Mouse (Mus musculus) intestine, embryonic 16.5 days (tissue): ENCODE data around the gene Ankrd16. TPM values are rescaled to one million over a fixed set of nuclear protein-coding genes. Genes with fewer than 3 reads are reported as not detected.

Source experiments
- ATAC-seq: fragments of 200-750 bp; cut with Nextera tagmentation; 2 replicates; pipeline ENCODE4 v1.8.0; 2017; ENCODE audit warnings: moderate TSS enrichment, moderate library complexity
- H3K27ac ChIP-seq: fragments of 300-500 bp; sonication (generic); 2 replicates; pipeline ENCODE4 v1.5.1; 2014; ENCODE audit warnings: mild to moderate bottlenecking, low read length
- H3K27me3 ChIP-seq: fragments of 300-500 bp; sonication (generic); replicated peaks from 2 replicates; pipeline ENCODE4 v1.6.1; 2014; ENCODE audit warnings: low read length, control low read depth, mixed read lengths; ENCODE audit not compliant: control insufficient read depth, insufficient read depth
- H3K36me3 ChIP-seq: fragments of 300-500 bp; sonication (generic); 2 replicates; pipeline ENCODE4 v1.6.1; 2014; ENCODE audit warnings: low read length, control low read depth; ENCODE audit not compliant: control insufficient read depth, insufficient read depth
- H3K4me1 ChIP-seq: fragments of 300-500 bp; sonication (generic); 2 replicates; pipeline ENCODE4 v1.6.1; 2014; ENCODE audit warnings: low read length, control low read depth, mixed read lengths; ENCODE audit not compliant: control insufficient read depth, insufficient read depth
- H3K4me2 ChIP-seq: fragments of 300-500 bp; sonication (generic); 2 replicates; pipeline ENCODE4 v1.6.1; 2014; ENCODE audit warnings: low read depth, low read length, control low read depth
- H3K4me3 ChIP-seq: fragments of 300-500 bp; sonication (generic); 2 replicates; pipeline ENCODE4 v1.5.1; 2014; ENCODE audit warnings: mild to moderate bottlenecking, low read length
- H3K9ac ChIP-seq: fragments of 300-500 bp; sonication (generic); 2 replicates; pipeline ENCODE4 v1.6.1; 2014; ENCODE audit warnings: low read depth, low read length
- H3K9me3 ChIP-seq: fragments of 300-500 bp; sonication (generic); 2 replicates; pipeline ENCODE4 v1.6.1; 2016; ENCODE audit warnings: low read length, control low read depth; ENCODE audit not compliant: control insufficient read depth
- WGBS: fragments of 180-500 bp; shearing (Covaris S2); extraction: QIAGEN DNeasy Blood & Tissue Kit; methylation state at CpG from one replicate; pipeline ENCODE4 v1.1.7; 2014; 5-methylcytosine and 5-hydroxymethylcytosine counted together
- polyA plus RNA-seq: library from polyadenylated mRNA; unstranded; fragments of >200 nt; fragmentation: Nextera tagmentation; extraction: Ambion mirVana; gene quantifications from 2 replicates; pipeline ENCODE4 v1.2.1, GENCODE M21; 2015

Gene Ankrd16
- 37.3 and 38.4 TPM in 2 replicates for polyA plus RNA-seq

DNA sequence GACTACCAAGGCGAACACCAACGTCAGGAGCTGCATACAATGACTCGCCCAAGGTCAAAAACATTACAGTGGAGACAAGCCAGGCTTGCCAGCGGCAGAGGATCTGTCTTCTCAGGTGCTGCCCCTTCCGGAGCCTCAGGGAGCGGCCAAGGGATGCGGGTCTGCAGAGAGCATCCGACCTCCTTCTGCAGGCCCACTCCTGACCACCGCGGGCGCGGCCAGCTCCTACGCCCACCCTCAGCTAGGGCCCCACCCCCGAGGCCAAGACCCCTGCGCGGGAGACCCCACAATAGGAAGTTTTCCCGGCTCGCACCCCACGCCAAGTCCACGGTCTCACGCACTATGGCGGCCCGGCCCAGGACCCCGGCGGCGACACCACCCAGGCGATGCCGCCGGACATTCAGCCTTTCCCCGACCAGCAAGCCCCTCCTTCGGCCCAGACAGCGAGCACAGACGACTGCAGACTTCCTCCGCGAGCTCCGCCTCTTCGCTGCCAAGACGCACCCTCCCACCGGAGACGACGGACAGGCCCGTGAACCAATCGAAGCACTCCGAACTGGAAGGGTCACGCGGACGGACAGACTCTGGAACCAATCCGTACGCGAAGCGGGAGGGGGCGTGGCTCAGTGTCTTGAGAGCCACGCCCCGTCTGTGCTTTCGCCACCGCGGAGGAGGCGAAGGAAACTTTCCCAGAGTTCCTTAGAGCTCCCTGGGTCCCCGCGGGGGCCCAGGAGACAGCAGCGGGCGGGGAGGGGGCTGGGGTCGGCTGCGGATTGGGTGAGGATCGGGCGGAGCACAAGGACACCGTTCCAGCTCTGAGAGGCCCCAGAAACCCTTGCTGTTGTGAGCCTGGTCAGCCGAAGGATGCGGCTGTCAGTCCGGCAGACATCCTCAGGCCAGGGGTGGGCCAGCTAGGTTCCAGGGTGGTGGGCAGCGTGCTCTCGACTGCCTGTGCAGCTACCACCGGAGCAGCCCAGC is at the start of gene Ankrd16, which contains the start of gene Fbh1:
Gene Ankrd16, plus strand, starts transcription at position 786 of the 978 bp plus-strand sequence.
Gene Fbh1, minus strand, starts transcription at position 492 of the 978 bp plus-strand sequence.
- Histone ChIP-seq H3K4me1 (peaks cover 20% of the 10 kb centered on the region; the same call in 1 of the 2 replicates), H3K4me2 (peak within 1 kb of the TSS; percentile 83), H3K36me3 (peaks cover 4% of the 10 kb centered on the region), H3K4me3 (peak within 1 kb of the TSS; percentile 85), H3K27me3 (no peaks in the 10 kb centered on the region), H3K27ac (peak within 1 kb of the TSS; percentile 98), H3K9me3 (no peaks in the 10 kb centered on the region), H3K9ac (peak within 1 kb of the TSS; percentile 96)
- ATAC-seq = peak; percentile 96
- under 1% methylated on average over 73 of the region's 73 CpGs for WGBS

- WGBS = 43% methylated on average over 3 of the region's 3 CpGs
- no peak overlapping the region for H3K4me3 ChIP-seq
- no peak for ATAC-seq
Measured at GRCm38 (mm10) chr2:11729091-11729490, 48.6 kb upstream of the Ankrd16 start.

GRCm38 (mm10) chr2:11732978-11733377 is 44.7 kb upstream of the Ankrd16 start:
- Histone ChIP-seq H3K9me3 (no peaks in the 10 kb centered on the region), H3K4me3 (no peak overlapping the region), H3K27me3 (no peaks in the 10 kb centered on the region), H3K36me3 (no peaks in the 10 kb centered on the region), H3K27ac (no peak overlapping the region), H3K4me2 (no peak overlapping the region), H3K4me1 (no peaks in the 10 kb centered on the region), H3K9ac (no peak overlapping the region)
- WGBS = 73% methylated on average over 5 of the region's 5 CpGs
- ATAC-seq = no peak

More at GRCm38 (mm10) chr2:11729091-11729490, 48.6 kb upstream of the Ankrd16 start:
- no peak overlapping the region for H3K27ac ChIP-seq
- no peaks in the 10 kb centered on the region for H3K9me3 ChIP-seq
- no peaks in the 10 kb centered on the region for H3K4me1 ChIP-seq
- no peaks in the 10 kb centered on the region for H3K27me3 ChIP-seq
- H3K9ac ChIP-seq = no peak overlapping the region
- H3K4me2 ChIP-seq = no peak overlapping the region
- H3K36me3 ChIP-seq = no peaks in the 10 kb centered on the region

DNA sequence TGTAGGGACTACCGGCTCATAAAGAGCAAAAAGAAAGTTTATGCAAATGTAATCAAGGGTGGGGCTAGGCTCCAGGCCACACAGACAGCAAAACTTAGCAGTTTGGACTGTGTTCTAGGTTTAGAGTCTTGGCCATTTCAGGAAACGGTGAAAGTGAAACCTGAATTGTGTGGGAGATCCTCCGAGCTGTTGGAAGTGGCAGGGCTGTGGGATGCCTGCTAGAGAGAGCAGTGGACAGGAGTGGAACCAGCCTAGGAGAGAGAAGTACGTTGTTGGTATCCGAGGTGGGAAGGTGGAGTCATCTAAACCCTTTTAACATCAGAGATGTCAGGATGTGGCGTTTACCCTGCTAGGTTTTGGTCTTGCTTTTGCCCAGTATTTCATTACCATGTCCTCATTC is 41.8 kb upstream of the Ankrd16 start:
- H3K9me3 ChIP-seq = no peaks in the 10 kb centered on the region
- H3K4me3 ChIP-seq = no peak overlapping the region
- H3K27me3 ChIP-seq = no peaks in the 10 kb centered on the region
- no peak for ATAC-seq
- WGBS = 77% methylated on average over 6 of the region's 6 CpGs
- peaks cover 3% of the 10 kb centered on the region; the same call in 1 of the 2 replicates for H3K36me3 ChIP-seq
- no peaks in the 10 kb centered on the region for H3K4me1 ChIP-seq
- H3K9ac ChIP-seq = no peak overlapping the region
- H3K4me2 ChIP-seq = no peak overlapping the region
- no peak overlapping the region for H3K27ac ChIP-seq

DNA sequence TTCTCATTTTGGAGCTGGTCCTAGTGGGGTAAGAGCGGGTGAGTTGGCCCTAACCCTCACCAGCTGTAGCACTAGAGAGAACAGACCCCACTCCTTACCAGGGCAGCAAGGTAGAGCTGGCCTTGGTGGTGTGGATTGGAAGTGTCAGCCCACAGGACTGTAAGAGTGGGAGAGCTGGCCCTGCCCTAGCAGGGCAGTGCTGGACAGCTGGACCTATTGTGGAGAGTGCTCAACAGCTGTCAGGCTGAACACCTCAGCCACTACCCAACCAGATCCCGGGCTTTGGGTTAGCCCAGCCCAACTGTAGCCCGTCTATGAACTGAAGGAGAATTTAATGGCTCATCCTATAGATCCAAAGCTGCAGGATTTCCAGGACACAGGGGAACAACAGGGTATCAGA is 38.9 kb upstream of the Ankrd16 start:
- Histone ChIP-seq H3K9me3 (no peaks in the 10 kb centered on the region), H3K9ac (no peak overlapping the region), H3K4me1 (no peaks in the 10 kb centered on the region), H3K27ac (no peak overlapping the region), H3K27me3 (no peaks in the 10 kb centered on the region), H3K4me2 (no peak overlapping the region), H3K4me3 (no peak overlapping the region), H3K36me3 (peaks cover 21% of the 10 kb centered on the region)
- 0 out of 2 replicates have a peak, but pooled peaks have one; percentile 31 for ATAC-seq
- WGBS = 86% methylated on average over 3 of the region's 3 CpGs

GRCm38 (mm10) chr2:11739516-11740051 is 38.1 kb upstream of the Ankrd16 start:
- 86% methylated on average over 4 of the region's 4 CpGs for WGBS

GRCm38 (mm10) chr2:11762541-11762940 is 15.1 kb upstream of the Ankrd16 start:
- H3K4me1 ChIP-seq = no peaks in the 10 kb centered on the region
- H3K27ac ChIP-seq = no peak overlapping the region
- no peaks in the 10 kb centered on the region for H3K27me3 ChIP-seq
- no peak overlapping the region for H3K4me3 ChIP-seq
- H3K9ac ChIP-seq = no peak overlapping the region
- H3K4me2 ChIP-seq = no peak overlapping the region
- WGBS = 92% methylated on average over 4 of the region's 4 CpGs
- H3K36me3 ChIP-seq = peaks cover 22% of the 10 kb centered on the region
- H3K9me3 ChIP-seq = no peaks in the 10 kb centered on the region
- no peak for ATAC-seq

More at GRCm38 (mm10) chr2:11739516-11740051, 38.1 kb upstream of the Ankrd16 start:
- no peaks in the 10 kb centered on the region for H3K4me1 ChIP-seq
- no peak overlapping the region for H3K9ac ChIP-seq
- no peak overlapping the region for H3K27ac ChIP-seq
- H3K4me2 ChIP-seq = no peak overlapping the region
- H3K36me3 ChIP-seq = peaks cover 21% of the 10 kb centered on the region
- H3K4me3 ChIP-seq = no peak overlapping the region
- H3K9me3 ChIP-seq = no peaks in the 10 kb centered on the region
- H3K27me3 ChIP-seq = no peaks in the 10 kb centered on the region
- peak; percentile 85 for ATAC-seq

GRCm38 (mm10) chr2:11765694-11766093 is 12.0 kb upstream of the Ankrd16 start:
- Histone ChIP-seq H3K9ac (no peak overlapping the region), H3K9me3 (no peaks in the 10 kb centered on the region), H3K4me2 (no peak overlapping the region), H3K27me3 (no peaks in the 10 kb centered on the region), H3K4me3 (no peak overlapping the region), H3K4me1 (no peaks in the 10 kb centered on the region), H3K27ac (no peak overlapping the region), H3K36me3 (peaks cover 13% of the 10 kb centered on the region; the same call in 1 of the 2 replicates)
- 77% methylated on average over 4 of the region's 4 CpGs for WGBS
- no peak for ATAC-seq

DNA sequence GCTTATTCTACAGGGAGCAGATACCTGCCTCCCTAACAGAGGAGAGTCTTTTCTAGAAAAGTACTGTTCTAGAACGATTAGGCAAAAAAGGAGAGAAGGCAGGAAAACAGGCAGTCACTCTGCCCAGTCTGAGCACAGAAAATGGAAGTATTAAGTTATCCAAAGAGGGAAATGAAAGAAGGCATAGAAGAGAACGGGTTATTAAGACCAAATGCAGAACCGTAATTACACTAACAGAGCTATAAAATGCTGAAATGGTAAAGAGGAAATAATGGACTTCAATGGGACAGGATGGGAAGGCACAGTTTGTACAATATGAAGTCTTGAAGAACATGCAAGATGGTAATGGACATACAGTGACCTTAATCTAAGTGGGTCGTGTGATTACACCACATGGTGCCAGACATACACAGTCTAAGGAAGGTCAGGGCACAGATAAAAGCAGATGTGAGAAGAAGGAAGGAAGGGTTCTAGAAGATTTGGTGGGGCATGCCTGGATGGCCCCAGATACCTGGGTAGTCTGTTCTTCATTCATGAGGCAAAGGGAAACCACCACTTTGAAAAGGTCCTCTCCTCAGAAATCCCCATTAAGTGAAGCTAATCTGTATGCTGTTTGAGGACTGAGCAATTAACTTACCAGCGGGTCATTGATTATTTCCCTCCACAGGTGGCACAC is 11.1 kb upstream of the Ankrd16 start:
- no peak for ATAC-seq
- Histone ChIP-seq H3K36me3 (peaks cover 13% of the 10 kb centered on the region; the same call in 1 of the 2 replicates), H3K4me3 (no peak overlapping the region), H3K27me3 (no peaks in the 10 kb centered on the region), H3K9ac (no peak overlapping the region), H3K4me2 (no peak overlapping the region), H3K4me1 (no peaks in the 10 kb centered on the region), H3K27ac (no peak overlapping the region), H3K9me3 (no peaks in the 10 kb centered on the region)
- 76% methylated on average over 5 of the region's 5 CpGs for WGBS
